Mouse (Mus musculus): ENCODE measurements around the gene Gpr180. TPM values are rescaled to one million over a fixed set of nuclear protein-coding genes. Genes with fewer than 3 reads are reported as not detected.

Gene Gpr180
- polyA plus RNA-seq, 1 experiment from 2014 or later = 47.5 TPM

Other genes starting within 250 kb of the Gpr180 start
- gene Dct, start 84.9 kb upstream of the Gpr180 start, polyA plus RNA-seq (2015; fragmentation: Nextera tagmentation; extraction: Ambion mirVana) = 1.1 and 1.2 TPM in 2 replicates
- gene Tgds, start 4.4 kb upstream of the Gpr180 start, polyA plus RNA-seq (2015; fragmentation: Nextera tagmentation; extraction: Ambion mirVana) = 15.1 and 17.2 TPM in 2 replicates
- gene Sox21, start 99.9 kb downstream of the Gpr180 start, polyA plus RNA-seq (2015; fragmentation: Nextera tagmentation; extraction: Ambion mirVana) = 6.0 and 6.3 TPM in 2 replicates
- gene Gm9376, start 129.8 kb downstream of the Gpr180 start, polyA plus RNA-seq (2015; fragmentation: Nextera tagmentation; extraction: Ambion mirVana) = not detected in 2 replicates